Mouse (Mus musculus): Measurements from ENCODE around the gene Tsc22d4. TPM values are rescaled to one million over a fixed set of nuclear protein-coding genes. Genes with fewer than 3 reads are reported as not detected.

Gene Tsc22d4
- polyA plus RNA-seq, 3 experiments from 2014 or later: 43.3 to 83.4 (median 64.7) TPM

GRCm38 (mm10) chr5:137800917-137801316 is 55.4 kb downstream of the Tsc22d4 start:
- ATAC-seq: no peak

GRCm38 (mm10) chr5:137806158-137806557 is 60.6 kb downstream of the Tsc22d4 start:
- ATAC-seq: no peak

- ATAC-seq: no peak
Observed at GRCm38 (mm10) chr5:137808316-137808715, 62.8 kb downstream of the Tsc22d4 start.

- ATAC-seq: no peak
Observed at GRCm38 (mm10) chr5:137817466-137818222, 72.1 kb downstream of the Tsc22d4 start.

Other genes with a start within 250 kb of the Tsc22d4 start
- 10 to 100 TPM; 51.1 to 61.5 (median 59.1) TPM for gene Pop7, start 243.2 kb upstream of the Tsc22d4 start, polyA plus RNA-seq (2017; shearing (Covaris generic))
- gene Gigyf1, start 227.2 kb upstream of the Tsc22d4 start, polyA plus RNA-seq (2017; shearing (Covaris generic)): 10 to 100 TPM; 14.0 to 33.6 (median 31.4) TPM
- not detected for gene Epo, start 212.5 kb upstream of the Tsc22d4 start, polyA plus RNA-seq (2017; shearing (Covaris generic))
- gene Gnb2, start 212.2 kb upstream of the Tsc22d4 start, polyA plus RNA-seq (2017; shearing (Covaris generic)): 10 to 100 TPM; 63.1 to 85.4 (median 72.9) TPM
- gene Actl6b, start 192.2 kb upstream of the Tsc22d4 start, polyA plus RNA-seq (2017; shearing (Covaris generic)): not detected
- 1 to 10 TPM in 2 of 3 experiments, not detected in 1; 1.3 to 1.9 TPM for gene Tfr2, start 175.9 kb upstream of the Tsc22d4 start, polyA plus RNA-seq (2017; shearing (Covaris generic))
- gene Mospd3, start 144.7 kb upstream of the Tsc22d4 start, polyA plus RNA-seq (2017; shearing (Covaris generic)): 10 to 100 TPM; 24.5 to 34.8 (median 31.0) TPM
- gene Pcolce, start 131.9 kb upstream of the Tsc22d4 start, polyA plus RNA-seq (2017; shearing (Covaris generic)): under 1 TPM in 2 of 3 experiments, not detected in 1; 0.40 to 0.80 TPM
- gene Fbxo24, start 116.7 kb upstream of the Tsc22d4 start, polyA plus RNA-seq (2017; shearing (Covaris generic)): under 1 TPM in 2 of 3 experiments, not detected in 1; 0.33 to 0.67 TPM
- 10 to 100 TPM; 57.9 to 66.2 (median 65.6) TPM for gene Lrch4, start 116.6 kb upstream of the Tsc22d4 start, polyA plus RNA-seq (2017; shearing (Covaris generic))
- 10 to 100 TPM in 2 of 3 experiments, 1 to 10 TPM in 1; 8.6 to 14.1 (median 13.3) TPM for gene Gm20605, start 116.6 kb upstream of the Tsc22d4 start, polyA plus RNA-seq (2017; shearing (Covaris generic))
- 10 to 100 TPM; 18.2 to 49.8 (median 44.0) TPM for gene Sap25, start 104.4 kb upstream of the Tsc22d4 start, polyA plus RNA-seq (2017; shearing (Covaris generic))
- gene Irs3, start 100.0 kb upstream of the Tsc22d4 start, polyA plus RNA-seq (2017; shearing (Covaris generic)): not detected
- 10 to 100 TPM; 16.1 to 21.7 (median 16.4) TPM for gene Agfg2, start 61.0 kb upstream of the Tsc22d4 start, polyA plus RNA-seq (2017; shearing (Covaris generic))
- under 1 TPM in 2 of 3 experiments, not detected in 1; 0.12 to 0.20 TPM for gene Nyap1, start 4.1 kb upstream of the Tsc22d4 start, polyA plus RNA-seq (2017; shearing (Covaris generic))
- gene Ppp1r35, start 33.1 kb downstream of the Tsc22d4 start, polyA plus RNA-seq (2017; shearing (Covaris generic)): 10 to 100 TPM in 1 of 3 experiments, 1 to 10 TPM in 2; 6.0 to 10.9 (median 6.5) TPM
- 10 to 100 TPM; 13.1 to 32.7 (median 29.8) TPM for gene Mepce, start 41.9 kb downstream of the Tsc22d4 start, polyA plus RNA-seq (2017; shearing (Covaris generic))
- 10 to 100 TPM in 2 of 3 experiments, 1 to 10 TPM in 1; 4.7 to 12.0 (median 11.0) TPM for gene Zcwpw1, start 42.1 kb downstream of the Tsc22d4 start, polyA plus RNA-seq (2017; shearing (Covaris generic))
- under 1 TPM in 2 of 3 experiments, not detected in 1; 0.19 to 0.79 TPM for gene Pilra, start 90.6 kb downstream of the Tsc22d4 start, polyA plus RNA-seq (2017; shearing (Covaris generic))
- gene Pilrb1, start 112.4 kb downstream of the Tsc22d4 start, polyA plus RNA-seq (2017; shearing (Covaris generic)): under 1 TPM in 1 of 3 experiments, not detected in 2; 0.38 TPM
- not detected for gene Pilrb2, start 126.1 kb downstream of the Tsc22d4 start, polyA plus RNA-seq (2017; shearing (Covaris generic))
- gene Cyp3a13, start 175.9 kb downstream of the Tsc22d4 start, polyA plus RNA-seq (2017; shearing (Covaris generic)): not detected
- gene Gjc3, start 217.4 kb downstream of the Tsc22d4 start, polyA plus RNA-seq (2017; shearing (Covaris generic)): not detected
- not detected for gene Azgp1, start 235.8 kb downstream of the Tsc22d4 start, polyA plus RNA-seq (2017; shearing (Covaris generic))